Mouse (Mus musculus): Measurements from ENCODE around the gene Ccr4.
"Not testable (repeated sequence)": the region's sequence is repeated elsewhere in the genome, so short reads cannot be mapped to it uniquely, and the experiment has no call there.

Ccr4 gene

GRCm38 (mm10) chr9:114522501-114522900 lies 17.8 kb upstream of the Ccr4 start:
- in situ Hi-C loops (cut with MboI, MseI) = no loop called here

- in situ Hi-C loops (cut with MboI, MseI) = no loop called here
Observed at GRCm38 (mm10) chr9:114522041-114522440, 17.3 kb upstream of the Ccr4 start.

- in situ Hi-C loops (cut with MboI, MseI) = not testable (repeated sequence)
Observed at GRCm38 (mm10) chr9:114520529-114520928, 15.8 kb upstream of the Ccr4 start.

GRCm38 (mm10) chr9:114518812-114519477 lies 14.2 kb upstream of the Ccr4 start:
- in situ Hi-C loops (cut with MboI, MseI) = no loop called here

GRCm38 (mm10) chr9:114517924-114518497 lies 13.3 kb upstream of the Ccr4 start:
- in situ Hi-C loops (cut with MboI, MseI) = no loop called here

GRCm38 (mm10) chr9:114515364-114515763 lies 10.6 kb upstream of the Ccr4 start, which contains the start of gene C130032M10Rik:
TSS of gene C130032M10Rik (plus strand) at chr9:114515697.
- in situ Hi-C loops (cut with MboI, MseI) = no loop called here

GRCm38 (mm10) chr9:114512831-114513230 lies 8.1 kb upstream of the Ccr4 start:
- in situ Hi-C loops (cut with MboI, MseI) = loop anchor here (5.0 kb wide), 1 partner anchor 39 kb away; no protein-coding TSS in a partner anchor

GRCm38 (mm10) chr9:114509785-114510184 lies 5.1 kb upstream of the Ccr4 start:
- in situ Hi-C loops (cut with MboI, MseI) = loop anchor here (5.0 kb wide), 1 partner anchor 43 kb away; no protein-coding TSS in a partner anchor

- in situ Hi-C loops (cut with MboI, MseI) = no loop called here
Observed at GRCm38 (mm10) chr9:114507421-114507820, 2.7 kb upstream of the Ccr4 start.

- in situ Hi-C loops (cut with MboI, MseI) = no loop called here
Observed at GRCm38 (mm10) chr9:114506564-114506963, 1.8 kb upstream of the Ccr4 start.

- in situ Hi-C loops (cut with MboI, MseI) = loop anchor here (5.0 kb wide), 2 partner anchors 79 to 86 kb away; no protein-coding TSS in a partner anchor
Observed at GRCm38 (mm10) chr9:114502711-114503427, 1.8 kb downstream of the Ccr4 start.

- in situ Hi-C loops (cut with MboI, MseI) = loop anchor here (5.0 kb wide), 2 partner anchors 80 to 85 kb away; no protein-coding TSS in a partner anchor
Observed at GRCm38 (mm10) chr9:114501913-114502312, 2.8 kb downstream of the Ccr4 start.

GRCm38 (mm10) chr9:114501111-114501510 lies 3.6 kb downstream of the Ccr4 start:
- in situ Hi-C loops (cut with MboI, MseI) = loop anchor here (5.0 kb wide), 2 partner anchors 81 to 84 kb away; no protein-coding TSS in a partner anchor

- in situ Hi-C loops (cut with MboI, MseI) = loop anchor here (5.0 to 25.0 kb wide), 3 partner anchors 82 to 1662 kb away; no protein-coding TSS in a partner anchor
Observed at GRCm38 (mm10) chr9:114499783-114500515, 4.8 kb downstream of the Ccr4 start.

- in situ Hi-C loops (cut with MboI, MseI) = loop anchor here (25.0 kb wide), 1 partner anchor 1664 kb away; no protein-coding TSS in a partner anchor
Observed at GRCm38 (mm10) chr9:114498218-114498617, 6.5 kb downstream of the Ccr4 start.

GRCm38 (mm10) chr9:114496469-114496868 lies 8.2 kb downstream of the Ccr4 start:
- in situ Hi-C loops (cut with MboI, MseI) = loop anchor here (25.0 kb wide), 1 partner anchor 1666 kb away; no protein-coding TSS in a partner anchor

- in situ Hi-C loops (cut with MboI, MseI) = loop anchor here (25.0 kb wide), 1 partner anchor 1675 kb away; no protein-coding TSS in a partner anchor
Observed at GRCm38 (mm10) chr9:114487481-114488258, 17.0 kb downstream of the Ccr4 start.

- in situ Hi-C loops (cut with MboI, MseI) = loop anchor here (25.0 kb wide), 1 partner anchor 1675 kb away; no protein-coding TSS in a partner anchor
Observed at GRCm38 (mm10) chr9:114486808-114487207, 17.9 kb downstream of the Ccr4 start.

GRCm38 (mm10) chr9:114484771-114485170 lies 19.9 kb downstream of the Ccr4 start:
- in situ Hi-C loops (cut with MboI, MseI) = loop anchor here (25.0 kb wide), 1 partner anchor 1678 kb away; no protein-coding TSS in a partner anchor

GRCm38 (mm10) chr9:114480940-114481339 lies 23.8 kb downstream of the Ccr4 start:
- in situ Hi-C loops (cut with MboI, MseI) = loop anchor here (25.0 kb wide), 1 partner anchor 1681 kb away; no protein-coding TSS in a partner anchor
